Mouse (Mus musculus) 416B (cell line): Measurements from ENCODE around the gene Plxnc1.
A peak's percentile ranks its signal among the peaks of the same experiment; 100 is the strongest.

Experiments
- DNase-seq: peaks from one replicate; pipeline ENCODE4 v3.0.0; 2011; ENCODE audit warnings: low read depth

Plxnc1 gene

DNA sequence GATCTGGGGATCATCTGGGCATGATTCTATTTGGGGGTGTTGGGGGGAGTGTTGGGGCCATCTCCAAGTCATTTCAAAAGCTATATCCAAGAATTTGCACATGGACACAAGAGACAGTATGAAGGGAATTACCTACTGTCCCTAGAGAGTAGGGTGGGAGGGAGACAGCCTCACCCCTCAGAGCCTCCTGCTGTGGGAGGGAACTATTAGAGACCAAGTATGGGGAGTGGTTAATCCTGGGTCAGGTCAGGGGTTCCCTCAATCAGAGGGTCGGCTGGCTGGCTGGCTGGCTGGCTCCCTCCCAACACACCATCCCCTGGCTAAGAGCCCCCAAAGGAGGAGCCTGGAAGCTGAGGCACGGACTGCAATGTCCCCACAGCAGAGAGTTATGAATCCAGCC lies 24.7 kb downstream of the Plxnc1 start:
- no peak for DNase-seq

DNA sequence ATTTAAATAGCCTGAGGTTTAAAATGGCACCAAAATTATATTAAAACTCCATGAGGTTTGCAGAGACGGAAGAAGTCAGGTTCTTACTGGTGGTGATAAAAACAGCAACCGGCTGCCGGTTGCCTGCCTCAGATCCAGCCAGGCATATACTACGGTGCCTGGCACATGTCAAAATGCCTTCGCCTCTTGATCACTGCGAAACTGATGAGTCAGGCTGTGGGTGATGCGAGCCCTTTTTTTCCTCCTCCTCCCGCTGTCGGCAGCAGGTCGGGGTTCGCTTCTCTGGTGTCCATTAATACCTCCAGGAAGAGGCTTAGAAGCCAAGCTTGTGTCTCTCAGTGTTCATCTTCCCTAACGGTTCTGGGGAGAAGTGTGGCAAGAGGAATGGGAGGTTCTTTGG lies 25.1 kb downstream of the Plxnc1 start:
- peak; percentile 83 for DNase-seq

DNA sequence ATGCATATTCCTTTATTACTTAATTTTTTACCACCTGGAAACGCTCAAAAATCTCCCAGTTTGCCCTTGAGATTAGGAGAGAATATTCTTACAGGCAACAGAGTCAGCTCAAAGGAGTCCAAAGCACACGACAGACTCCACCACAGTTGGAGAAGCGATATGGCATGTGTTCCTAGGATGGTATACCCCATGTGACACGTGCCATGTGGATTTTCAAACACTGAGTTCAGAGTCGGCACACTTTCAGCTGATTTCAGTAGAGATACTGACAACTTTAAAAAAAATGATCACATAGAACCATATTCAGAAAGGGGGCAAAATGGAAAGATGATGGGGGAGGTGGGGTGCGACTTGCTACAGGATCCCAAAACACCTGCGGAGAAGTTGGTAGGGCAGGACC lies 26.0 kb downstream of the Plxnc1 start:
- peak; percentile 32 for DNase-seq

DNA sequence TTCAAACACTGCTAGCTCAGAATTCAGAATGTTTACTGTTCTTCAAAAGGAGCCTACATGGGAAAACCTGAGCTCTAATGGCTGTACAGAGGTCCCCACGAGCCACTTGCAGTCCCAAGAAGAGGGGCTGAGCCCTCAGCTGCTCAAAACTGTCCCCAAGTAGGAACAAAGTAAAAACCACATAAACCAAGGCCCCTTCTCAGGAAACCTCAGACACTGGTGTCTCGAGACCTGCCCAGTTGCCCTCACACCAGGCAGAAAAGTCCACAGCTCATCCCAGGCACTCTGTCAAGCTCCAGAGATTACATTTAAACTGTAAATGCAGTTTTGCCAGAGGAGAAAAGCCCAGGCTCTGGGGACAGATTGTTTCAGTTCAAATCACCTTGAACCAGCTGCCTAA lies 26.6 kb downstream of the Plxnc1 start:
- peak; percentile 61 for DNase-seq

DNA sequence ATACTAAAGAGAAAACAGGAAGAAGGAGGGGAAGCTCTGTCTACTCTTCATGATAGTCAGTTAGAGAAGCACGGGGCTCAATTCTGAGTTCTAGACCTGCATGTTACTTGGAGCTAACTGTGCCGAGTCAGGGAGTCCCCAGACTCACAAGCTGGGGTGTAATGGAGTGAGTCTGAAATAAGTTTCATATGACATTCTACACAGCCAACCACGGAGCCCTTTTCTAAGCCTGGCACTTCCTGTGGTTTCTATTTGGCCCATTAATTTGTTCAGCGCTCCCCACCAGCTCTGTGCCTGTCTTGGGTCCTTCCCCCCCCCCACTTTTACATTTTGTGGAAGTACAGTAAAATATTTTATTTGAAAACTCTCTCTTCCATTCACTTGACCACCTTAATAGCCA lies 27.3 kb downstream of the Plxnc1 start:
- DNase-seq = peak; percentile 52

DNA sequence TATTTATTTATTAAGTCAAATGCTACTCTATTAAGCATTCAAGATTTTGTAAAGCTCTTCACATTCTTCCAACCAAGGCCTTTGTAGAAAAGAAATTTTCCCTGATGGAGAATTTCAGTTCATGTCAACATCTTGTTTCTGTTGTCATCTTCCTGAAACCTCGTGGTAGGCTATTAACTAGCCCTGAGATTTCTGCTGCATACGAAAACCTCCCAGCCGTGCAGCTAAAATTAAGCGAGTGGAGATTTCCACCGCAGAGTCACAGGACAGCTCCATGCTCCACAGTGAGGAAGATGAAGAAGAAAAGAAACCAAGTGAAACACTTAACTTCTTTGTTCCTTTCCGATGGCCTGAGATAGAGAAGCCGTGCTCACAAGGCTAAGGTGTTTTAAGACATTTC lies 28.0 kb downstream of the Plxnc1 start:
- no peak for DNase-seq

DNA sequence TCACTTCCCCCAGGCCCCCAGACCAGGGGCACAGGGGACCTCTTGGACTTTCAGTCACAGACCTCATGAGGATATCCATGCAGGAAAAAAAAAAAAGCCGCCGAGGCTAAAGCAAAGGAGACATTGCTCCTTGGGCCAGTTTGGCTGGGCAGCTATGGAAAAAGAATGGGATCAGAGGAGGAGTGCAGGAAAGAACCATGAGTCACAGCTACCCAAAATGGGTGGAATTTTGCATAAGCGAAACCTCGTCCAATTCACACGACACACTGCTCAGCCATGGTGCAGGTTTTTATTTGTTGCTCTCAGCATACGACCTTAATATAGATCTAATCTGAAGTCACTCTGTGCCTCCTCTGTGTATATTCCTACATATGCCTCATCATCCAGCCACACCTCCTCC lies 28.9 kb downstream of the Plxnc1 start:
- no peak for DNase-seq

DNA sequence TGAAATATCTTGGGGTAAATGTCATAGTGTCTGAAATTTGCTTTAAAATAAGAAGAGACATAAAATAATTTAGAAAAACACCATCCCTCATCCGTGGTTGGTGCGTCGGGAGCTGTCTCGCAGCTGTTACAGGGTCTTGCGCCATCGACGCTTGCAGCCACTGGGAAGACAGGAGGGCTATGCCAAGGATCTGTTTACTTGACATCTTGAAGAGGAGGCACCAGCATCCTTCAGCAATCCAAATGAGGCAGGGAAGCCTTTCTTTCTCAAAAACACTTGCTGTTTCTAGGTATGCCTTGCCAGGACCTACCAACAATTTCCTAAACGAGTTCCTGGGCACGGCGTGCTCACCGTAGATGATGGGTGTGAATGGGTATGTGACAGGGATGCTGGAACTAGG lies 30.6 kb downstream of the Plxnc1 start:
- no peak for DNase-seq

DNA sequence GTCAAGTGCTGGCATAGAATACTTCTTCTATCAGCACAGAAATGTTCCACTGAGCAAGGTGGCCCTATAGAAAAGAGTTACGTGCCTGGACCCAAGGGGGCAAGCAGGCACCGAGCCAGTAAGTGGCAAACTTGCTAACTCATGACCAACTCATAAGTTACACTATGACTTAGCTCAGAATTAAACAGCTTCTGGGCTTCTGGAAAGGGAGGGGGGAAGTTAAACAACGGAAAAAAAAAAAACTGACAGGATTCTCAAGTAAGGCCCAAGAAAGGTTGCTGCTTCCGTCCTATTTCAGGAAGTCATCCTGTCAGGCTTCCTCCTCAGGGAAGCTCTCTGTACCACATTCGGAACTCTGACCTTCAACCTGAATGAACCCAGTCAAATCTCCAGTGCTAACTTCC lies 31.3 kb downstream of the Plxnc1 start:
- DNase-seq = peak; percentile 70

DNA sequence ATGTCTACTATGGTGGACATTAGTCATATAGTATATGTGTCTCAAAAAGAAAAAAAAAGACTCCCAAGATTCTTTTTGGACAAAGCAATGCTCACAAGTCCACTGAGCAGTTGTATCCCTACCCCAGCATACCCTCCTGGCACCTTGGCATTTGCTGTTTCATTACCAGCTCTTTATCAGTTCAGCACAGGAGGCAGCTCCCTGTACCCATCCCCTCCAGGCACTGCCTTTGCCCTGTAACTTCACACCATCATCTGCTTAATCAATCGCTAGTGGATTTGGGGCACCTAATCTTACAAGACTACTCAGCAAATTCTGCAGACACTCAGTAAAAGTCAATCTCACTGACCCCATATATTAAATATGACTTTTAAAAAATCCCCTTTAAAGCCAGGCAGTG lies 32.1 kb downstream of the Plxnc1 start:
- no peak for DNase-seq

DNA sequence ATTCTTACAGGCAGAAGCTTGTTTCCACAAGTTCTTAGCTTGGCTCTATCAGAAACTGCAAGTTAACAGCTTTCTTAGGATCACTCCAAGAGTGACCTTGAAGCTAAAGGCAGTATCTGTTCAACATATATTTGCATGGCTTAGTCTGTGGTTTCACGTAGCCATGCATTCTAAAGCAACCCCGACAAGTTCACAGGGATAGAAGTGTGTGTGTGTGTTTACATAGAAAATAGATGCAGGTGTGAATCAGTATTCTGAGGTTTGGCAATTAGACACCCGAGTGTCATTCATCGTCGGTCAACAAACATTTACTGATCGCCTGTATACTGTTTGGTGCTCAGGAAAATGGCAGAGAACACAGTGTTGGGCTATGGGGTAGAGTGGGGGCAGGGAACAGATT lies 33.5 kb downstream of the Plxnc1 start:
- DNase-seq = no peak

DNA sequence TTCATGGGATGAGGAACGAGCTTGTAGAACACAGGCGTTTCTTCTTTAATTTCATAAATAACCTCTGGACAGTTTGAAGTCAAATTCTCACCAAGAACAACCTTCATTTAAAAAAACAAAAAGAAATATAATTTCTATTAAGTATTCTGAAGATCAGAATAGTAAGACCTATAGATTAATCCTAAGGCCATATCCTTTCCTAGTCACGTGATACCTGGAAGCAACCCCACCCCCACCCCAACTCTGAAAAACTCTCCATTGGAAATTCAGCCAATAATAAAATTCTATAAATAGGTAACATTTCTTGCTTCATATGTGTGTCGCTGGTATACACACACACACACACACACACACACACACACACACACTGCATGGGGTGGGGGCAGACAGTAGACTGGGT lies 34.1 kb downstream of the Plxnc1 start:
- no peak for DNase-seq

DNA sequence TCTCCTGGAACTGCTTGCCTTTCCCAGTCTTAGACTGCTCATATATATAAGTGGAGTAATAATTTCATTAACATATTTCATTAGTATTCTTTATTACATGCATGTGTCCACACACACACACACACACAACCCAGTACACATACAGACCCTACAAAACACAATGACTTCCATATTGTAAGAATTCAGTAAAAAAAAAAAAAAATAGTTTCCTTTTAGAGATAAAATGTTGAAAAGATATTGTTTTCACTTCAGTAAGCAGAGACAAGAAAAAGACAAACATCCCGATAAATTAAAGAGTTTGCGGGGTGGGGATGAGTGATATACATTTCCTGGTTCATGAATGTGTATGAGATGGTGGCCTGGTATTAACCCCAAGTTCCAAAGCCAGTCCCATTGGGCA lies 34.8 kb downstream of the Plxnc1 start:
- DNase-seq = no peak

DNA sequence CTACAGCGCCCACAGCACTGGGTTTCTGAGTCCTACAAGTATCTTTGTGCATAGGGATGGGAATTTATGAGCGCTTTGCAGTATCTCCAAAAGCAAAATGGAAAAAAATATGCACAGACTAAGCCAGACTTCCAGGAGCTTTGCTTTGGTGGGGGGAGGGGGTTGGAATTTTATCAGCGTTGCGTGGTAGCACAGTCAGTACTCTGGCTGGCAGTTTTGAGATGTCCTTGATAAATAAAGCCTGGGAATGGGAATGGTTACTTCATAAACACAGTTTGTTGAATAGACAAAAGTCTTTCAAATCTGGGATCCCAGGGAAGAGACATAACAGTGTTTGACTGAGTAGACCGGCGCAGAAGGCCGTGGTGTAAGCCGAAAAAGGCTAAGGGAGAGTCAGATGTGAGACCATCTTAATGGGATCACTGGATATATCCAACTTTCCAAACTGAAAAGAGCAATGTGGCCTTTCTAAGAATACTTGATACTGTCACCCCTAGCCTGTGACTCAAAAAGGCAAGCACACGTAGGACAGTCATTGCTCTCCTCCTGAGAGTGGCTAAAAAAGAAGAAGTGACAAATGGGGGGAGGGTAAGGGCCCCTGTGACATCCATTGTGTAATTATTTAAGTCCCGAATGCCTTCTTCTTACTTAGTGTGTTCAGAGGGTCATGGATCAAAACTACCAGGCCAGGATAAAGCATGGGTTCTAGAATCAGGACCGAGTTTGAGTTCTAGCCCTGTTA lies 35.5 kb downstream of the Plxnc1 start:
- peak; percentile 62 for DNase-seq

DNA sequence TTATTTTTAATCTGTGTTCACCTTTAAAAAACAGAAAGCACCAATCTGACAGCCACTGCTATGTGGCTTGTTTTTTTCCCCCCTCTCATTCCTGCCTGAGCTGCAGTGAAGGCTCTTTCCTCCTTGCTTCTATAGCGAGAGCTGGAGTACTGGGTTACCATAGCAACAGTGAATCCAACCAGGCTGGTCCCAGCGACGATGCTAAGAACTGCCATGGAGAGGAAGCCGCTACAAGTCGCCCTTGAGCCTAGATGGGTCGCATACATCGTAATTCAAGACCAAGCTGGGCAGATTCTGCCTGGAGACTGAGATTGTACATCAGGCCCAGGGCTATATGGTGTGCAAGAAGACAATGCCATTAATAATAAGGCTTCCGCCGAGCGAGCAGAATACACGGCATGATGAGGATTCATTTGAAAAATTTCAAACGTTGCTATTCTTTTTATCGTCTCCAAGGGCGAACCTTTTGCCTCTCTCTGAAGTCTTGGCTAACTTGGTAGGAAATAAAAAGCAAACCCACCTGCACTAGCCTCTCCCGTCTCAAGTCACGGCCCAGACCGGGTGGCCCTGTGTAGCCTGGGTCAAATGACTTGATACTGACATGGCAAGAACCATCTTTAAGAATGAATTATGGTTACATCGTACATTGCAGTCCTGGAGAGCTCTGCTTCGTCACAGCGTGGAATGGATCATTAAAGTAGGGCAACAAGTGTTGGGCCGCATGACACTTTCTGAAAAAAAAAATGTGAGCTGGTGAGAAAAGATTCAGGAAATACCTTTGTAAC lies 38.8 kb downstream of the Plxnc1 start:
- DNase-seq = no peak

DNA sequence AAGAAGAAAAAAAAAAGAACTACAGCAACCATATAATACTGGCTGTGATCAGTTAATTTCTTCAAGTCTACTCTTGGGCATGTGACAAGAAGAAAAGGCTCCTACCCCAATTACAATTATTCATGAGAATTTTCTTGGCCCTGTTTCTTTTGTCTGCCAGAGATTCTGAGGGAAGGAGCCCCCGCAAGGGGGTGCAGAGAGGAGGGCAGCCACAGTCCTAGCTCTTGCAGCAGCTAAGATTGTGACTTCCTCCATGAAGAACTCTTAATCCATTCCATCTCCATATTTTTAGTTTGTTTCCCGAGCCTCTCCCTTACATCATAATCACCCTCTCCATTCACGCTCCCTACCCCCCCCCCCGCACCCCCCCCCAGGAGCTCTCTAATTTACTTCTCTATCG lies 39.4 kb downstream of the Plxnc1 start:
- no peak for DNase-seq

DNA sequence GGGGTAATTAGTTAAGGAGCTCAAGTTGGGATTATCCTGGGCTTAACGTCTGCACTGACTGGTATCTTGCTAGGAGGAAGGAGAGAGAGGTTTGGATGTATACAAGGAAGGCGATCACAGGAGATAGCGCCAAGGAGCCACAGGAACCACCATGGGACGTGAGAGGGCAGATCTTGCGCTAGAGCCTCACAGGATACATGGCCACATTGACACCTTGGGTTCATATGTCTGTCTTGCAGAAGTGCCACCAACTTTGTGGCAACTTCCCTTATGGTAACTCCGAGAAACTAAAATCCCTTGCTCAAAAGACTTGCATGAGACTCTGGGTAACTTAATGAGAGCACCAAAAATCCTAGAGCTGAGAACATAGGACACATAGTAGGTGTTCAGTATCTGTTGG lies 47.7 kb downstream of the Plxnc1 start:
- no peak for DNase-seq

DNA sequence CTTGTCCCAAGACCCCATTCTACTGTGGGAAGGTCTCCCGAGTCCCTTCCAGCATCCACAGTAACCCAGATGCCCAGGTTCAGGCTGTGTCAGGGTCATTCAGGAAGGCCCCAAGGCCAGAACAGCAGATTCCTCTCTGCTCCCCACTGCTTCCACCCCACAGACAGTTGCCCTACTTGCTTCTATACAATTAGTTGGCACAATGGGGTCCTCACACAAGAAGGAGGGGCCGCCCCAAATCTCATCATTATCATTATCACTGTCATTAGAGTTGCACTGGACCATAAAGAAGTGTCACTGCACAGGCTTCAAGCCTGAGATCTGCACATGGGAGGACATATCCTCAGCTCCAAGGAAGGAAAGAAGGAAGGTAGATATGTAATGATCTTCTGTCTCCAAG lies 48.3 kb downstream of the Plxnc1 start:
- DNase-seq = no peak

DNA sequence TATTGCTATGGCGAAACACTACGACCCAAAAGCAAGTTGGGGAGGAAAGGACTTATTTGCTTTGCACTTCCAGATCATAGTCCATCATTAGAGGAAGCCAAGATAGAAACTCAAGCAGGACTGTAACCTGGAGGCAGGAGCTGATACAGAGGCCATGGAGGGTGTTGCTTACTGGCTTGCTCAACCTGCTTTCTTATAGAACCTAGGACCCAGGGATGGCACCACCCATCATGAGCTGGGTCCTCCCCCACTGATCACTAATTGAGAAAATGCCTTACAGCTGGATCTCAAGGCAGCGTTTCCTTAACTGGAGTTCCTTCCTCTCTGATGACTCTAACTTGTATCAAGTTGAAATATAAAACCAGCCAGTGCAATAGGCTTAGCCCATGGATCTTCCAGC lies 48.8 kb downstream of the Plxnc1 start:
- no peak for DNase-seq

DNA sequence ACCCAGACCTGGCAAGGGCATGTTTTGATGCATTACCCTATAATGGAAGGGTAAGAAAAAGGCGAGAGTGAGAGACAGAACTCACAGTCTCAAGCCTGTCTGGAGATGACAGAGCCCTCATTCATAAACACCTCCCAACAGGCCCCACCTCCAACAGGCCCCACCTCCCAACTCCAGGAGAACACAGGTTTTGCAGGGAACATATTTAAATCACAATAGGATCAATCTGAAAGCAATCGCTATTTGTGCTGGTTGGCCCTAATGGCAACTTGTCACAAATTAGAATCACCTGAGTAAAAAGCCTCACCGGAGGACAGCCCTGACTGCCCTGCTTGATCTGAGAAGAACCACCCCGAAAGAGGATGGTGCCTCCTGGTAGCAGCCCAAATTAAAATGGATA lies 54.9 kb downstream of the Plxnc1 start:
- no peak for DNase-seq

DNA sequence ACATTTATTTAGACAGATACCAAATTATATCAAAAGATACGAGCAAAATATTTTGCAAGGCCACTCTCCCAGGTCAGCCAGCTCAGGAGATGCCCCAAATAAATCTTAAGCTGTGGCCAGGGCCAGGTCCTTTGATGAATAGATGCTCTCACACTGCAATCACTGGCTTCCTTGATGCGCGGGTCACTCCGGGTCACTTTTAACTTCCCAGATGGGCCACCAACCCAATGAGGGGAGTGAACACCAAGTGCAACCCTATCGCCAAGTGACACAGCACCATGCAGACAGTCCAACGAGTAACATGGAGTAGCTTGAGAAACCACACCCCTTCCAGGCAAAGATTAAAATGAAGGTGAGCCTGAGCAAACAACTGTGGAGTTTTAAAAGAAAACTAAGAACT lies 61.4 kb downstream of the Plxnc1 start:
- no peak for DNase-seq

DNA sequence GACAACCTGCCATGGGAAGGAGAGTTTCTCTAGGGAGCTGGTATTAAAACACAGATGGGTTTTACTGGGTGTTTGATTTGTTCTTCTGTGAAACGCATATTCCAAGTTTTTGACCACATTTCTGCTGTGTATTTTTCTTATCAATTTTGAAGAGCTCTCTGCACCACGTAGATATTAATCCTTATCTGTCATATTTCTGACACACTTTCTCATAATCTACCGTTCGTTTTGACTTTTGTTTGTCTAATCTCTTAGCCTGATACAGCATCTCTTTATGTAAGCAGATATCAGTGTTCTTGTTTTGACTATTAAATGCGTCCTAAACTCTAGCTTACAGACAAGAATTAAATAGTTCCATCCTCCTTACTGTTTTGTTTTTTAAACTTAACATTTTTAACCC lies 73.1 kb downstream of the Plxnc1 start:
- DNase-seq = no peak

DNA sequence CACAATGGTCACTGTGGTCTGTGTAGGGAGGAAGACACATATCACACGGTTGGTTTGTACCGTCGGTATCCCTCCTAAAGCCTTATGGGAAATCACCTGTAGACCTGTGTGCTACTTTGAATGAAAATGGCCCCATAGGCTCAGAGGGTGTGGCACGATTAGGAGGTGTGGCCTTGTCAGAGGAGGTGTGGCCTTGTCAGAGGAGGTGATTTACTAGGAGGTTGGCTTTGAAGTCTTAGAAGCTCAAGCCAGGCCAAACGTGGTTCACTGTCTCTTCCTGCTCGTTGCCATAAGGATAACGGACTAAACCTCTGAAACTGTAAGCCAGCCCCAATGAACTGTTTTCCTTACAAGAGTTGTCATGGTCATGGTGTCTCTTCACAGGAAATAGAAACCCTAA lies 73.5 kb downstream of the Plxnc1 start:
- no peak for DNase-seq
